In genomic region chr2:160597582-160598281, GRCm38 (mm10) we compare ENCODE assay signal across 8 mouse cellular contexts. TPM values are rescaled to one million over a fixed set of nuclear protein-coding genes. Genes with fewer than 3 reads are reported as not detected.
DNase-seq lines count a peak whose midpoint lies in the region; ATAC-seq and TF ChIP-seq lines count a peak whose summit lies in the region.

No protein-coding gene starts in this region.

- DNase-seq in CH12.LX (ENCODE audit: extremely low read depth) = peak; percentile 78
- DNase-seq in brain, embryonic 14.5 days (ENCODE audit: low read depth) = peak; percentile 86
- DNase-seq in heart, postnatal 10 days = peak; percentile 72 to 83
- DNase-seq in kidney, postnatal 25 days = peak; percentile 57 to 76
- peak; percentile 41 to 53 (median 48) for DNase-seq in liver, embryonic 14.5 days (ENCODE audit: low read depth in 3 of 3, low spot score in 3 of 3)
- peak; percentile 80 for DNase-seq in neural tube, embryonic 11.5 days (ENCODE audit: low spot score)

- H3K79me2 ChIP-seq in CH12.LX (replicated peaks; ENCODE audit: control insufficient read depth, extremely low read depth, insufficient read depth, poor library complexity, severe bottlenecking) = no peaks in the 10 kb centered on the region

- no peaks in the 10 kb centered on the region for H3K9me3 ChIP-seq in CH12.LX (replicated peaks; ENCODE audit: low read length)
- H3K9me3 ChIP-seq in liver, embryonic 14.5 days (ENCODE audit: control insufficient read depth, low read length) = no peaks in the 10 kb centered on the region
- no peaks in the 10 kb centered on the region for H3K9me3 ChIP-seq in neural tube, embryonic 11.5 days (ENCODE audit: control insufficient read depth, low read length)
- no peaks in the 10 kb centered on the region for H3K9me3 ChIP-seq in stomach, embryonic 16.5 days (replicated peaks; ENCODE audit: control insufficient read depth, low read length)

- no peaks in the 10 kb centered on the region for H3K36me3 ChIP-seq in CH12.LX (replicated peaks in 1 of 2; ENCODE audit: control insufficient read depth in 1 of 2, insufficient read depth in 1 of 2, low read length in 1 of 2)
- no peaks in the 10 kb centered on the region for H3K36me3 ChIP-seq in liver, embryonic 14.5 days (replicated peaks; ENCODE audit: control insufficient read depth, insufficient read depth, low read depth)
- no peaks in the 10 kb centered on the region for H3K36me3 ChIP-seq in neural tube, embryonic 11.5 days (ENCODE audit: control insufficient read depth, insufficient read depth, low read length)
- H3K36me3 ChIP-seq in stomach, embryonic 16.5 days (ENCODE audit: control insufficient read depth, insufficient read depth, low read length) = no peaks in the 10 kb centered on the region

- H3K27ac ChIP-seq in CH12.LX (ENCODE audit: insufficient read depth, low read depth) = no peak overlapping the region
- H3K27ac ChIP-seq in liver, embryonic 14.5 days = no peak overlapping the region
- no peak overlapping the region for H3K27ac ChIP-seq in neural tube, embryonic 11.5 days (ENCODE audit: low read depth, low read length)
- H3K27ac ChIP-seq in stomach, embryonic 16.5 days (ENCODE audit: low read length) = no peak overlapping the region

- dilution Hi-C loops in CH12.LX (cut with MboI; ENCODE audit: extremely low pct_ligation_motif_present, extremely low pct_unique_long_range_greater_than_20kb, low sequenced_read_pairs) = no loop called here

- H3K4me3 ChIP-seq in CH12.LX (replicated peaks in 1 of 3; ENCODE audit: low read depth in 2 of 3, low read length in 2 of 3, poor library complexity in 1 of 3) = no peak overlapping the region
- H3K4me3 ChIP-seq in liver, embryonic 14.5 days (ENCODE audit: insufficient read depth in 1 of 2, low read depth in 2 of 2, low read length in 2 of 2) = no peak overlapping the region
- no peak overlapping the region for H3K4me3 ChIP-seq in neural tube, embryonic 11.5 days (ENCODE audit: low read depth, low read length)
- H3K4me3 ChIP-seq in stomach, embryonic 16.5 days (replicated peaks; ENCODE audit: low read length) = no peak overlapping the region

- ATAC-seq in erythroid progenitor cell, adult 5-6 weeks (replicated peaks; ENCODE audit: low FRiP score, poor library complexity, severe bottlenecking) = peak; percentile 72
- peak; percentile 29; the same call in 1 of the 2 replicates for ATAC-seq in liver, embryonic 14.5 days (ENCODE audit: insufficient read depth)
- ATAC-seq in neural tube, embryonic 11.5 days (ENCODE audit: insufficient read depth, low FRiP score, low TSS enrichment) = peak; percentile 61
- peak; percentile 76; the same call in 1 of the 2 replicates for ATAC-seq in stomach, embryonic 16.5 days (ENCODE audit: insufficient read depth, low FRiP score)

- TF ChIP-seq CTCF in CH12.LX (conservative IDR thresholded peaks at IDR 0.05 in 1 of 2, IDR thresholded peaks at IDR 0.05 in 1 of 2; ENCODE audit: low read depth in 2 of 2, low read length in 2 of 2) = peak; percentile 94 to 98
- TF ChIP-seq CTCF in brain, embryonic 14.5 days (IDR thresholded peaks at IDR 0.05; ENCODE audit: borderline replicate concordance, extremely low read depth, insufficient read depth, insufficient read length) = peak; percentile 99
- TF ChIP-seq CTCF in liver, embryonic 14.5 days (IDR thresholded peaks at IDR 0.05; ENCODE audit: low read depth) = peak; percentile 99

- intact Hi-C loops in heart, postnatal 10 days (cut with DNase I) = loop anchor here (1.0 to 5.0 kb wide), 3 partner anchors 103 to 345 kb away; no protein-coding TSS in a partner anchor

- in situ Hi-C loops in CH12.LX (cut with MboI; ENCODE audit: low pct_ligation_motif_present, low pct_unique_long_range_greater_than_20kb, low sequenced_read_pairs) = loop anchor here (10.0 to 25.0 kb wide), 3 partner anchors 197 to 1535 kb away; no protein-coding TSS in a partner anchor

- H3K4me1 ChIP-seq in CH12.LX (ENCODE audit: control insufficient read depth in 1 of 2, insufficient read depth in 2 of 2) = peaks cover 4 to 20% of the 10 kb centered on the region in 2 experiments
- peaks cover 11 to 15% of the 10 kb centered on the region in 2 experiments for H3K4me1 ChIP-seq in liver, embryonic 14.5 days (replicated peaks; ENCODE audit: control insufficient read depth in 2 of 2, insufficient read depth in 2 of 2, low read length in 1 of 2)
- no peaks in the 10 kb centered on the region for H3K4me1 ChIP-seq in neural tube, embryonic 11.5 days (ENCODE audit: control insufficient read depth, insufficient read depth, low read length)
- H3K4me1 ChIP-seq in stomach, embryonic 16.5 days (ENCODE audit: control insufficient read depth, insufficient read depth, low read length) = no peaks in the 10 kb centered on the region

- no peak; the same call in none of the 2 replicates for TF ChIP-seq RAD21 in CH12.LX (IDR thresholded peaks at IDR 0.05; ENCODE audit: low read depth, low read length)

- TF ChIP-seq EP300 in CH12.LX (IDR thresholded peaks at IDR 0.05; ENCODE audit: low read length) = no peak
- TF ChIP-seq EP300 in liver, embryonic 14.5 days (IDR thresholded peaks at IDR 0.05; ENCODE audit: low read depth) = no peak

- H3K4me2 ChIP-seq in CH12.LX (ENCODE audit: insufficient read depth, low read depth, poor library complexity, severe bottlenecking) = peak overlapping the region; percentile 84
- no peak overlapping the region for H3K4me2 ChIP-seq in liver, embryonic 14.5 days (ENCODE audit: low read depth)
- no peak overlapping the region for H3K4me2 ChIP-seq in neural tube, embryonic 11.5 days (ENCODE audit: low read depth)
- H3K4me2 ChIP-seq in stomach, embryonic 16.5 days (ENCODE audit: low read depth, low read length) = no peak overlapping the region

- no peaks in the 10 kb centered on the region for H3K27me3 ChIP-seq in CH12.LX (replicated peaks)
- peaks cover 3% of the 10 kb centered on the region for H3K27me3 ChIP-seq in liver, embryonic 14.5 days (ENCODE audit: control insufficient read depth, insufficient read depth, low read length)
- H3K27me3 ChIP-seq in neural tube, embryonic 11.5 days (ENCODE audit: control insufficient read depth, insufficient read depth, low read length) = no peaks in the 10 kb centered on the region
- no peaks in the 10 kb centered on the region for H3K27me3 ChIP-seq in stomach, embryonic 16.5 days (ENCODE audit: control insufficient read depth, insufficient read depth, low read length)

- WGBS in liver, embryonic 14.5 days (ENCODE audit: insufficient replicate concordance) = 35% methylated on average over 12 of the region's 12 CpGs
- WGBS in neural tube, embryonic 11.5 days = 36% methylated on average over 12 of the region's 12 CpGs
- 32% methylated on average over 12 of the region's 12 CpGs for WGBS in stomach, embryonic 16.5 days

- peak overlapping the region; percentile 29; the same call in 1 of the 2 replicates for H3K9ac ChIP-seq in CH12.LX (ENCODE audit: insufficient read depth, low read depth)
- no peak overlapping the region for H3K9ac ChIP-seq in liver, embryonic 14.5 days (replicated peaks)
- no peak overlapping the region for H3K9ac ChIP-seq in neural tube, embryonic 11.5 days (ENCODE audit: low read length)
- H3K9ac ChIP-seq in stomach, embryonic 16.5 days (ENCODE audit: low read length) = no peak overlapping the region

- TF ChIP-seq POLR2A in CH12.LX (IDR thresholded peaks at IDR 0.05; ENCODE audit: low read depth, low read length) = no peak
- TF ChIP-seq POLR2A in brain, embryonic 14.5 days (IDR thresholded peaks at IDR 0.05; ENCODE audit: borderline replicate concordance, extremely low read depth, insufficient read depth, insufficient read length, poor library complexity, severe bottlenecking) = no peak

TF ChIP-seq in CH12.LX, 34 proteins besides CTCF, POLR2A, EP300 and RAD21 (continues in another document):
- TF ChIP-seq UBTF (IDR thresholded peaks at IDR 0.05; ENCODE audit: low read depth, low read length) (no peak), MAFK (IDR thresholded peaks at IDR 0.05; ENCODE audit: insufficient replicate concordance, low read length) (no peak), BHLHE40 (IDR thresholded peaks at IDR 0.05; ENCODE audit: low read depth, low read length) (no peak), SIN3A (IDR thresholded peaks at IDR 0.05; ENCODE audit: low read length) (peak; percentile 56; the same call in 1 of the 2 replicates), TBP (conservative IDR thresholded peaks at IDR 0.05; ENCODE audit: low read depth, low read length) (0 out of 2 replicates have a peak, but pooled peaks have one; percentile 23), MAX (IDR thresholded peaks at IDR 0.05; ENCODE audit: low read length) (no peak), HCFC1 (IDR thresholded peaks at IDR 0.05; ENCODE audit: low read depth, low read length) (no peak), MYC (IDR thresholded peaks at IDR 0.05; ENCODE audit: low read depth, low read length) (no peak), SMC3 (IDR thresholded peaks at IDR 0.05; ENCODE audit: low read depth, low read length) (peak; percentile 95), ELF1 (IDR thresholded peaks at IDR 0.05; ENCODE audit: low read depth, low read length) (no peak), IRF4 (IDR thresholded peaks at IDR 0.05; ENCODE audit: low read depth, low read length) (peak; percentile 47; the same call in 1 of the 2 replicates), POLR2AphosphoS2 (IDR thresholded peaks at IDR 0.05; ENCODE audit: low read depth, low read length) (no peak), CHD1 (IDR thresholded peaks at IDR 0.05; ENCODE audit: low read depth, low read length) (no peak), MAZ (IDR thresholded peaks at IDR 0.05; ENCODE audit: low read depth, low read length) (0 out of 2 replicates have a peak, but pooled peaks have one; percentile 53), NELFE (IDR thresholded peaks at IDR 0.05; ENCODE audit: low read depth, low read length) (no peak), PAX5 (IDR thresholded peaks at IDR 0.05; ENCODE audit: low read length) (no peak), NRF1 (IDR thresholded peaks at IDR 0.05; ENCODE audit: low read depth, low read length) (no peak), ZMIZ1 (IDR thresholded peaks at IDR 0.05; ENCODE audit: low read depth, low read length) (no peak), TCF12 (IDR thresholded peaks at IDR 0.05; ENCODE audit: low read depth, low read length) (no peak)

RNA-seq across cellular contexts. Expression of gene Top1, which starts 48.0 kb away (rescaled TPM):
- total RNA-seq in CH12.LX (2012; rRNA removed) (91.3 and 150 TPM in 2 replicates), CH12.LX (2014; rRNA removed) (89.8 and 91.4 TPM in 2 replicates)
- polyA plus RNA-seq in CH12.LX (2012; ENCODE audit: insufficient read length, low read depth) = 299 and 312 TPM in 2 replicates
- 42.7 and 63.9 TPM in 2 replicates for polyA plus RNA-seq in brain, embryonic 14.5 days (2012; rRNA removed)
- 104 and 114 TPM in 2 replicates for total RNA-seq in erythroid progenitor cell, adult 5-6 weeks (2015; ENCODE audit: low replicate concordance)
- total RNA-seq in erythroid progenitor cell, adult 5-6 weeks (2017; ENCODE audit: low replicate concordance) = 172 and 184 TPM in 2 replicates
- total RNA-seq in heart, postnatal 10 days (2021) = 10 to 100 TPM; 53.1 to 65.1 TPM
- 17.9 and 33.6 TPM in 2 replicates for polyA plus RNA-seq in liver, embryonic 14.5 days (2012; rRNA removed)
- 51.2 and 58.0 TPM in 2 replicates for polyA plus RNA-seq in liver, embryonic 14.5 days (2014; fragmentation: Nextera tagmentation; extraction: Ambion mirVana)
- 101 and 105 TPM in 2 replicates for polyA plus RNA-seq in neural tube, embryonic 11.5 days (2014; fragmentation: Nextera tagmentation; extraction: Ambion mirVana)
- polyA plus RNA-seq in stomach, embryonic 16.5 days (2015; fragmentation: Nextera tagmentation; extraction: Ambion mirVana) = 55.4 and 64.1 TPM in 2 replicates
